Mouse (Mus musculus) heart, adult 2 months (tissue): ENCODE results near the gene Usp9x.

Source experiments
- EP300 ChIP-seq: fragments of 200-500 bp; IDR thresholded peaks from 2 replicates; pipeline ENCODE4 v1.6.1; 2011; ENCODE audit warnings: low read depth, low read length, control low read depth; ENCODE audit not compliant: insufficient read depth
- POLR2A ChIP-seq: fragments of 200-500 bp; IDR thresholded peaks from 2 replicates; pipeline ENCODE4 v1.6.1; 2011; ENCODE audit warnings: mild to moderate bottlenecking, low read depth, low read length, control low read depth; ENCODE audit not compliant: insufficient read depth

- TF ChIP-seq POLR2A = no peak
- no peak for TF ChIP-seq EP300
Measured at GRCm38 (mm10) chrX:13061961-13062360, 9.3 kb upstream of the Usp9x start.
